Mouse (Mus musculus): ENCODE measurements around the gene Nmur1. TPM values are rescaled to one million over a fixed set of nuclear protein-coding genes. Genes with fewer than 3 reads are reported as not detected.
A peak's percentile ranks its signal among the peaks of the same experiment; 100 is the strongest.
"Not testable (repeated sequence)": the region's sequence is repeated elsewhere in the genome, so short reads cannot be mapped to it uniquely, and the experiment has no call there.

Gene Nmur1
- total RNA-seq, 4 experiments from 2014 or later: not detected

- no peak for DNase-seq (ENCODE audit: low spot score in 2 of 2)
Observed at GRCm38 (mm10) chr1:86360441-86360840, 65.6 kb downstream of the Nmur1 start.

GRCm38 (mm10) chr1:86359798-86360179 lies 66.2 kb downstream of the Nmur1 start:
- peak in 1 of 2 experiments; percentile 29 for DNase-seq (ENCODE audit: low spot score in 2 of 2)

GRCm38 (mm10) chr1:86358906-86359797 lies 66.9 kb downstream of the Nmur1 start, which contains the start of gene Ncl:
Ncl (minus strand) TSS chr1:86359400.
- peak; percentile 98 for DNase-seq (ENCODE audit: low spot score in 2 of 2)

- no peak for DNase-seq (ENCODE audit: low spot score in 2 of 2)
Observed at GRCm38 (mm10) chr1:86358229-86358905, 67.7 kb downstream of the Nmur1 start.

GRCm38 (mm10) chr1:86354186-86354585 lies 71.8 kb downstream of the Nmur1 start:
- no peak for DNase-seq (ENCODE audit: low spot score in 2 of 2)

- DNase-seq (ENCODE audit: low spot score in 2 of 2): no peak
Observed at GRCm38 (mm10) chr1:86350576-86350975, 75.5 kb downstream of the Nmur1 start.

- no peak for DNase-seq (ENCODE audit: low spot score in 2 of 2)
Observed at GRCm38 (mm10) chr1:86349696-86350095, 76.3 kb downstream of the Nmur1 start.

GRCm38 (mm10) chr1:86349201-86349600 lies 76.8 kb downstream of the Nmur1 start:
- DNase-seq (ENCODE audit: low spot score in 2 of 2): no peak

GRCm38 (mm10) chr1:86348801-86349200 lies 77.2 kb downstream of the Nmur1 start:
- DNase-seq (ENCODE audit: low spot score in 2 of 2): no peak

- DNase-seq (ENCODE audit: low spot score in 2 of 2): no peak
Observed at GRCm38 (mm10) chr1:86348083-86348482, 77.9 kb downstream of the Nmur1 start.

- DNase-seq (ENCODE audit: low spot score in 2 of 2): no peak
Observed at GRCm38 (mm10) chr1:86347716-86348045, 78.3 kb downstream of the Nmur1 start.

- no peak for DNase-seq (ENCODE audit: low spot score in 2 of 2)
Observed at GRCm38 (mm10) chr1:86346851-86347715, 78.9 kb downstream of the Nmur1 start.

GRCm38 (mm10) chr1:86345956-86346355 lies 80.1 kb downstream of the Nmur1 start:
- DNase-seq (ENCODE audit: low spot score in 2 of 2): no peak

- no peak for DNase-seq (ENCODE audit: low spot score in 2 of 2)
Observed at GRCm38 (mm10) chr1:86345069-86345468, 81.0 kb downstream of the Nmur1 start.

- no peak for DNase-seq (ENCODE audit: low spot score in 2 of 2)
Observed at GRCm38 (mm10) chr1:86343969-86344861, 81.8 kb downstream of the Nmur1 start.

- DNase-seq (ENCODE audit: low spot score in 2 of 2): no peak
Observed at GRCm38 (mm10) chr1:86343087-86343645, 82.9 kb downstream of the Nmur1 start.

- DNase-seq (ENCODE audit: low spot score in 2 of 2): no peak
Observed at GRCm38 (mm10) chr1:86342371-86342770, 83.7 kb downstream of the Nmur1 start.

- DNase-seq (ENCODE audit: low spot score in 2 of 2): not testable (repeated sequence)
Observed at GRCm38 (mm10) chr1:86341096-86341495, 84.9 kb downstream of the Nmur1 start.

GRCm38 (mm10) chr1:86339156-86339812 lies 86.7 kb downstream of the Nmur1 start:
- DNase-seq (ENCODE audit: low spot score in 2 of 2): peak; percentile 70 to 89

- no peak for DNase-seq (ENCODE audit: low spot score in 2 of 2)
Observed at GRCm38 (mm10) chr1:86336330-86336729, 89.7 kb downstream of the Nmur1 start.
